Mouse (Mus musculus) hindbrain, embryonic 13.5 days (tissue): ENCODE measurements around the gene Tagap. TPM values are rescaled to one million over a fixed set of nuclear protein-coding genes. Genes with fewer than 3 reads are reported as not detected.
"Not testable (repeated sequence)": the region's sequence is repeated elsewhere in the genome, so short reads cannot be mapped to it uniquely, and the experiment has no call there.

Experiments
- ATAC-seq: fragments of 200-750 bp; cut with Nextera tagmentation; 2 replicates; pipeline ENCODE4 v1.8.0; 2017; ENCODE audit warnings: moderate TSS enrichment; ENCODE audit not compliant: low FRiP score
- H3K27ac ChIP-seq: fragments of 300-500 bp; sonication (generic); 2 replicates; pipeline ENCODE4 v1.5.1; 2015; ENCODE audit warnings: inconsistent platforms, mild to moderate bottlenecking, moderate library complexity
- H3K27me3 ChIP-seq: fragments of 300-500 bp; sonication (generic); 2 replicates; pipeline ENCODE4 v1.6.1; 2015; ENCODE audit warnings: mild to moderate bottlenecking, inconsistent platforms
- H3K36me3 ChIP-seq: fragments of 300-500 bp; sonication (generic); 2 replicates; pipeline ENCODE4 v1.6.1; 2015; ENCODE audit warnings: mild to moderate bottlenecking, inconsistent platforms
- H3K4me1 ChIP-seq: fragments of 300-500 bp; sonication (generic); replicated peaks from 2 replicates; pipeline ENCODE4 v1.6.1; 2015; ENCODE audit warnings: inconsistent platforms
- H3K4me2 ChIP-seq: fragments of 300-500 bp; sonication (generic); 2 replicates; pipeline ENCODE4 v1.6.1; 2015; ENCODE audit warnings: inconsistent platforms, mild to moderate bottlenecking, moderate library complexity
- H3K4me3 ChIP-seq: fragments of 300-500 bp; sonication (generic); 2 replicates; pipeline ENCODE4 v1.5.1; 2015; ENCODE audit warnings: mild to moderate bottlenecking, inconsistent platforms
- H3K9ac ChIP-seq: fragments of 300-500 bp; sonication (generic); 2 replicates; pipeline ENCODE4 v1.6.1; 2015; ENCODE audit warnings: mild to moderate bottlenecking, inconsistent platforms
- H3K9me3 ChIP-seq: fragments of 300-500 bp; sonication (generic); 2 replicates; pipeline ENCODE4 v1.6.1; 2016; ENCODE audit warnings: inconsistent platforms
- WGBS: fragments of 180-500 bp; shearing (Covaris S2); methylation state at CpG from one replicate; pipeline ENCODE4 v1.1.7; 2015; 5-methylcytosine and 5-hydroxymethylcytosine counted together
- polyA plus RNA-seq: library from polyadenylated mRNA; unstranded; fragments of >200 nt; fragmentation: Nextera tagmentation; extraction: Ambion mirVana; gene quantifications from 2 replicates; pipeline ENCODE4 v1.2.1, GENCODE M21; 2015

Tagap gene
- polyA plus RNA-seq, 1 experiment from 2014 or later = 0.53 TPM

- not testable (repeated sequence) for H3K27me3 ChIP-seq, H3K9me3 ChIP-seq, H3K4me1 ChIP-seq, H3K36me3 ChIP-seq
- 2% methylated on average over 19 of the region's 27 CpGs for WGBS
- H3K9ac ChIP-seq = peak overlapping the region; percentile 79
- H3K27ac ChIP-seq = peak overlapping the region; percentile 92
- peak overlapping the region; percentile 55 for H3K4me3 ChIP-seq
- ATAC-seq = peak; percentile 72
- peak overlapping the region; percentile 59 for H3K4me2 ChIP-seq
Observed at GRCm38 (mm10) chr17:7946053-7946627, 20.3 kb downstream of the Tagap start.

- not testable (repeated sequence) for H3K27me3 ChIP-seq, H3K4me3 ChIP-seq, H3K4me2 ChIP-seq, H3K36me3 ChIP-seq, ATAC-seq, H3K9ac ChIP-seq, H3K4me1 ChIP-seq, H3K9me3 ChIP-seq, H3K27ac ChIP-seq
- WGBS = no CpG with 5 or more reads among the region's 4 CpGs
Observed at GRCm38 (mm10) chr17:7951333-7951732, 25.5 kb downstream of the Tagap start.

- H3K4me3 ChIP-seq, ATAC-seq, H3K4me1 ChIP-seq, H3K27me3 ChIP-seq, H3K4me2 ChIP-seq, H3K27ac ChIP-seq, H3K36me3 ChIP-seq, H3K9ac ChIP-seq, H3K9me3 ChIP-seq: not testable (repeated sequence)
- WGBS = 94% methylated on average over 9 of the region's 9 CpGs
Observed at GRCm38 (mm10) chr17:7957242-7957641, 31.4 kb downstream of the Tagap start.

- 92% methylated on average over 4 of the region's 4 CpGs for WGBS
- not testable (repeated sequence) for ATAC-seq, H3K27me3 ChIP-seq, H3K27ac ChIP-seq, H3K4me2 ChIP-seq, H3K4me1 ChIP-seq, H3K9ac ChIP-seq, H3K4me3 ChIP-seq, H3K36me3 ChIP-seq, H3K9me3 ChIP-seq
Observed at GRCm38 (mm10) chr17:7963333-7963732, 37.5 kb downstream of the Tagap start.

GRCm38 (mm10) chr17:7964398-7964797, 38.6 kb downstream of the Tagap start:
- not testable (repeated sequence) for H3K4me1 ChIP-seq, H3K36me3 ChIP-seq, ATAC-seq, H3K4me2 ChIP-seq, H3K4me3 ChIP-seq, H3K27me3 ChIP-seq, H3K9ac ChIP-seq, H3K27ac ChIP-seq, H3K9me3 ChIP-seq
- WGBS = 100% methylated on average over 2 of the region's 2 CpGs

GRCm38 (mm10) chr17:7968490-7968889, 42.7 kb downstream of the Tagap start:
- not testable (repeated sequence) for H3K4me2 ChIP-seq, H3K4me1 ChIP-seq, H3K9me3 ChIP-seq, H3K4me3 ChIP-seq, H3K9ac ChIP-seq, H3K27ac ChIP-seq, ATAC-seq, H3K27me3 ChIP-seq, H3K36me3 ChIP-seq
- WGBS = 98% methylated on average over 4 of the region's 5 CpGs

GRCm38 (mm10) chr17:7969782-7970181, 44.0 kb downstream of the Tagap start:
- 84% methylated on average over 2 of the region's 6 CpGs for WGBS

GRCm38 (mm10) chr17:7983484-7983883, 57.7 kb downstream of the Tagap start:
- H3K4me1 ChIP-seq, ATAC-seq, H3K27me3 ChIP-seq, H3K9ac ChIP-seq, H3K4me3 ChIP-seq, H3K9me3 ChIP-seq, H3K4me2 ChIP-seq, H3K36me3 ChIP-seq, H3K27ac ChIP-seq: not testable (repeated sequence)
- WGBS = 81% methylated on average over 1 of the region's 2 CpGs

More at GRCm38 (mm10) chr17:7969782-7970181, 44.0 kb downstream of the Tagap start:
- H3K4me1 ChIP-seq, H3K4me3 ChIP-seq, H3K27me3 ChIP-seq, H3K9me3 ChIP-seq, H3K4me2 ChIP-seq, ATAC-seq, H3K27ac ChIP-seq, H3K36me3 ChIP-seq, H3K9ac ChIP-seq: not testable (repeated sequence)

Other genes starting within 250 kb of the Tagap start
- gene Fndc1, start 98.7 kb upstream of the Tagap start, polyA plus RNA-seq = 4.5 and 4.7 TPM in 2 replicates
- gene Rsph3a, start 19.6 kb downstream of the Tagap start, polyA plus RNA-seq = 69.8 and 77.4 TPM in 2 replicates
- gene Gm49673, start 221.8 kb downstream of the Tagap start, polyA plus RNA-seq = not detected in 2 replicates
- gene Rnaset2a, start 222.1 kb downstream of the Tagap start, polyA plus RNA-seq = 14.9 and 15.2 TPM in 2 replicates
- gene Fgfr1op, start 239.5 kb downstream of the Tagap start, polyA plus RNA-seq = 26.6 and 28.1 TPM in 2 replicates